Mouse (Mus musculus): ENCODE measurements around the gene Zfp692. TPM values are rescaled to one million over a fixed set of nuclear protein-coding genes. Genes with fewer than 3 reads are reported as not detected.
A peak's percentile ranks its signal among the peaks of the same experiment; 100 is the strongest.

Zfp692 gene
- total and polyA plus RNA-seq, 3 experiments: 14.5 to 17.5 (median 15.5) TPM

GRCm38 (mm10) chr11:58316344-58316743 lies 9.5 kb downstream of the Zfp692 start:
- TF ChIP-seq GATA1 (IDR thresholded peaks at IDR 0.05; ENCODE audit: borderline replicate concordance, low read length) (no peak), CTCF (IDR thresholded peaks at IDR 0.05; ENCODE audit: low read depth, low read length) (no peak), POLR2AphosphoS5 (IDR thresholded peaks at IDR 0.05; ENCODE audit: insufficient replicate concordance, low read depth, low read length) (0 out of 2 replicates have a peak, but pooled peaks have one; percentile 47)
- peaks cover 97% of the 10 kb centered on the region for H3K36me3 ChIP-seq (replicated peaks)
- H3K4me1 ChIP-seq (ENCODE audit: insufficient read depth, low read depth, low read length): peaks cover 9% of the 10 kb centered on the region
- H3K27me3 ChIP-seq (ENCODE audit: insufficient read depth, low read length): no peaks in the 10 kb centered on the region; the same call in 1 of the 2 replicates
- no peak overlapping the region for H3K4me3 ChIP-seq (ENCODE audit: low read depth, low read length)
- H3K9me3 ChIP-seq (replicated peaks): no peaks in the 10 kb centered on the region
- DNase-seq (ENCODE audit: low spot score) (no peak), ATAC-seq (ENCODE audit: extremely low read depth, insufficient number of reproducible peaks, low FRiP score, poor library complexity, severe bottlenecking) (no peak)

GRCm38 (mm10) chr11:58316768-58317390 lies 10.0 kb downstream of the Zfp692 start:
- Histone ChIP-seq H3K9me3 (replicated peaks) (no peaks in the 10 kb centered on the region), H3K4me3 (ENCODE audit: low read depth, low read length) (0 out of 2 replicates have a peak overlapping the region, but pooled peaks have one; percentile 14), H3K4me1 (ENCODE audit: insufficient read depth, low read depth, low read length) (peaks cover 13% of the 10 kb centered on the region), H3K36me3 (replicated peaks) (peaks cover 97% of the 10 kb centered on the region), H3K27me3 (ENCODE audit: insufficient read depth, low read length) (no peaks in the 10 kb centered on the region; the same call in 1 of the 2 replicates)
- DNase-seq (ENCODE audit: low spot score) (no peak), ATAC-seq (ENCODE audit: extremely low read depth, insufficient number of reproducible peaks, low FRiP score, poor library complexity, severe bottlenecking) (no peak)
- no peak for TF ChIP-seq CTCF (IDR thresholded peaks at IDR 0.05; ENCODE audit: low read depth, low read length)
- no peak for TF ChIP-seq GATA2 (IDR thresholded peaks at IDR 0.05; ENCODE audit: borderline replicate concordance, low read depth, low read length)
- TF ChIP-seq TAL1 (conservative IDR thresholded peaks at IDR 0.05; ENCODE audit: low read depth, low read length): no peak
- TF ChIP-seq POLR2AphosphoS5 (IDR thresholded peaks at IDR 0.05; ENCODE audit: insufficient replicate concordance, low read depth, low read length): no peak
- TF ChIP-seq GATA1 (IDR thresholded peaks at IDR 0.05; ENCODE audit: borderline replicate concordance, low read length): no peak

GRCm38 (mm10) chr11:58322824-58323569 lies 16.1 kb downstream of the Zfp692 start:
- Histone ChIP-seq H3K4me1 (ENCODE audit: insufficient read depth, low read depth, low read length) (peaks cover 38% of the 10 kb centered on the region), H3K9me3 (replicated peaks) (no peaks in the 10 kb centered on the region), H3K27me3 (ENCODE audit: insufficient read depth, low read length) (no peaks in the 10 kb centered on the region), H3K36me3 (replicated peaks) (peaks cover 71% of the 10 kb centered on the region), H3K4me3 (ENCODE audit: low read depth, low read length) (peak overlapping the region; percentile 87)
- ATAC-seq (ENCODE audit: extremely low read depth, insufficient number of reproducible peaks, low FRiP score, poor library complexity, severe bottlenecking): peak; percentile 93
- no peak for TF ChIP-seq CTCF (IDR thresholded peaks at IDR 0.05; ENCODE audit: low read depth, low read length)
- TF ChIP-seq GATA1 (IDR thresholded peaks at IDR 0.05; ENCODE audit: borderline replicate concordance, low read length): no peak
- TF ChIP-seq GATA2 (IDR thresholded peaks at IDR 0.05; ENCODE audit: borderline replicate concordance, low read depth, low read length): no peak
- TF ChIP-seq POLR2AphosphoS5 (IDR thresholded peaks at IDR 0.05; ENCODE audit: insufficient replicate concordance, low read depth, low read length): no peak
- no peak for TF ChIP-seq TAL1 (conservative IDR thresholded peaks at IDR 0.05; ENCODE audit: low read depth, low read length)
- peak; percentile 96 for DNase-seq (ENCODE audit: low spot score)

- Histone ChIP-seq H3K4me1 (ENCODE audit: insufficient read depth, low read depth, low read length) (peaks cover 46% of the 10 kb centered on the region), H3K36me3 (replicated peaks) (peaks cover 69% of the 10 kb centered on the region), H3K9me3 (replicated peaks) (no peaks in the 10 kb centered on the region), H3K27me3 (ENCODE audit: insufficient read depth, low read length) (no peaks in the 10 kb centered on the region), H3K4me3 (ENCODE audit: low read depth, low read length) (peak overlapping the region; percentile 87)
- no peak for DNase-seq (ENCODE audit: low spot score)
- no peak for TF ChIP-seq POLR2AphosphoS5 (IDR thresholded peaks at IDR 0.05; ENCODE audit: insufficient replicate concordance, low read depth, low read length)
- TF ChIP-seq CTCF (IDR thresholded peaks at IDR 0.05; ENCODE audit: low read depth, low read length): no peak
- TF ChIP-seq GATA2 (IDR thresholded peaks at IDR 0.05; ENCODE audit: borderline replicate concordance, low read depth, low read length): no peak
- TF ChIP-seq TAL1 (conservative IDR thresholded peaks at IDR 0.05; ENCODE audit: low read depth, low read length): no peak
- TF ChIP-seq GATA1 (IDR thresholded peaks at IDR 0.05; ENCODE audit: borderline replicate concordance, low read length): no peak
- ATAC-seq (ENCODE audit: extremely low read depth, insufficient number of reproducible peaks, low FRiP score, poor library complexity, severe bottlenecking): 0 out of 2 replicates have a peak, but pooled peaks have one; percentile 9
Measured at GRCm38 (mm10) chr11:58323570-58324340, 16.9 kb downstream of the Zfp692 start.

- DNase-seq (ENCODE audit: low spot score) (no peak), ATAC-seq (ENCODE audit: extremely low read depth, insufficient number of reproducible peaks, low FRiP score, poor library complexity, severe bottlenecking) (no peak)
- Histone ChIP-seq H3K9me3 (replicated peaks) (no peaks in the 10 kb centered on the region), H3K4me3 (ENCODE audit: low read depth, low read length) (no peak overlapping the region; the same call in 1 of the 2 replicates), H3K36me3 (replicated peaks) (peaks cover 63% of the 10 kb centered on the region), H3K27me3 (ENCODE audit: insufficient read depth, low read length) (no peaks in the 10 kb centered on the region), H3K4me1 (ENCODE audit: insufficient read depth, low read depth, low read length) (peaks cover 53% of the 10 kb centered on the region)
- TF ChIP-seq CTCF (IDR thresholded peaks at IDR 0.05; ENCODE audit: low read depth, low read length) (no peak), TAL1 (conservative IDR thresholded peaks at IDR 0.05; ENCODE audit: low read depth, low read length) (peak; percentile 61), GATA2 (IDR thresholded peaks at IDR 0.05; ENCODE audit: borderline replicate concordance, low read depth, low read length) (no peak), GATA1 (IDR thresholded peaks at IDR 0.05; ENCODE audit: borderline replicate concordance, low read length) (no peak), POLR2AphosphoS5 (IDR thresholded peaks at IDR 0.05; ENCODE audit: insufficient replicate concordance, low read depth, low read length) (no peak)
Measured at GRCm38 (mm10) chr11:58324614-58325229, 17.9 kb downstream of the Zfp692 start.

All from G1E (cell line).